Mouse (Mus musculus): ENCODE data around the gene Rab10. TPM values are rescaled to one million over a fixed set of nuclear protein-coding genes. Genes with fewer than 3 reads are reported as not detected.

The Rab10 gene
- polyA plus RNA-seq, 1 experiment from 2014 or later, result 81.3 TPM

GRCm38 (mm10) chr12:3261596-3261995 is 48.2 kb downstream of the Rab10 start:
- H3K4me1 ChIP-seq, result no peaks in the 10 kb centered on the region
- H3K36me3 ChIP-seq, result 0 out of 2 replicates have a peak, but pooled peaks cover 7% of the 10 kb centered on the region
- no peaks in the 10 kb centered on the region for H3K9me3 ChIP-seq
- 95% methylated on average over 25 of the region's 25 CpGs for WGBS
- no peak for ATAC-seq (ENCODE audit: borderline replicate concordance, extremely low read depth, low FRiP score, low TSS enrichment)
- H3K4me3 ChIP-seq, result no peak overlapping the region
- H3K9ac ChIP-seq, result no peak overlapping the region
- H3K4me2 ChIP-seq, result no peak overlapping the region
- H3K27ac ChIP-seq, result no peak overlapping the region
- no peaks in the 10 kb centered on the region for H3K27me3 ChIP-seq

- peaks cover 34% of the 10 kb centered on the region for H3K36me3 ChIP-seq
- no peak overlapping the region for H3K9ac ChIP-seq
- no peak for ATAC-seq (ENCODE audit: borderline replicate concordance, extremely low read depth, low FRiP score, low TSS enrichment)
- H3K27ac ChIP-seq, result no peak overlapping the region
- no peak overlapping the region for H3K4me3 ChIP-seq
- no peaks in the 10 kb centered on the region for H3K27me3 ChIP-seq
- no peak overlapping the region for H3K4me2 ChIP-seq
- no peaks in the 10 kb centered on the region for H3K4me1 ChIP-seq
- H3K9me3 ChIP-seq, result no peaks in the 10 kb centered on the region
Measured at GRCm38 (mm10) chr12:3255966-3256365, 53.8 kb downstream of the Rab10 start.

GRCm38 (mm10) chr12:3255435-3255834 is 54.3 kb downstream of the Rab10 start:
- peaks cover 37% of the 10 kb centered on the region for H3K36me3 ChIP-seq
- 91% methylated on average over 2 of the region's 2 CpGs for WGBS
- H3K27ac ChIP-seq, result no peak overlapping the region
- no peak overlapping the region for H3K4me2 ChIP-seq
- no peaks in the 10 kb centered on the region for H3K27me3 ChIP-seq
- no peak overlapping the region for H3K9ac ChIP-seq
- H3K4me1 ChIP-seq, result no peaks in the 10 kb centered on the region
- no peak overlapping the region for H3K4me3 ChIP-seq
- H3K9me3 ChIP-seq, result no peaks in the 10 kb centered on the region
- no peak for ATAC-seq (ENCODE audit: borderline replicate concordance, extremely low read depth, low FRiP score, low TSS enrichment)

- Histone ChIP-seq H3K27me3 (no peaks in the 10 kb centered on the region), H3K36me3 (peaks cover 51% of the 10 kb centered on the region), H3K4me3 (no peak overlapping the region), H3K9me3 (no peaks in the 10 kb centered on the region), H3K9ac (no peak overlapping the region), H3K4me2 (no peak overlapping the region), H3K4me1 (no peaks in the 10 kb centered on the region), H3K27ac (no peak overlapping the region)
- no peak for ATAC-seq (ENCODE audit: borderline replicate concordance, extremely low read depth, low FRiP score, low TSS enrichment)
Measured at GRCm38 (mm10) chr12:3253591-3253990, 56.2 kb downstream of the Rab10 start.

GRCm38 (mm10) chr12:3246091-3246490 is 63.7 kb downstream of the Rab10 start:
- 91% methylated on average over 6 of the region's 6 CpGs for WGBS
- Histone ChIP-seq H3K4me1 (no peaks in the 10 kb centered on the region), H3K4me3 (no peak overlapping the region), H3K36me3 (peaks cover 35% of the 10 kb centered on the region), H3K4me2 (no peak overlapping the region), H3K27ac (no peak overlapping the region), H3K9me3 (no peaks in the 10 kb centered on the region), H3K9ac (no peak overlapping the region), H3K27me3 (no peaks in the 10 kb centered on the region)
- ATAC-seq (ENCODE audit: borderline replicate concordance, extremely low read depth, low FRiP score, low TSS enrichment), result no peak

- no peaks in the 10 kb centered on the region for H3K27me3 ChIP-seq
- no peak overlapping the region for H3K27ac ChIP-seq
- peaks cover 8% of the 10 kb centered on the region; the same call in 1 of the 2 replicates for H3K4me1 ChIP-seq
- H3K9ac ChIP-seq, result no peak overlapping the region
- no peak overlapping the region for H3K4me2 ChIP-seq
- no peak for ATAC-seq (ENCODE audit: borderline replicate concordance, extremely low read depth, low FRiP score, low TSS enrichment)
- H3K9me3 ChIP-seq, result no peaks in the 10 kb centered on the region
- peaks cover 40% of the 10 kb centered on the region for H3K36me3 ChIP-seq
- no peak overlapping the region for H3K4me3 ChIP-seq
- WGBS, result 96% methylated on average over 1 of the region's 1 CpGs
Measured at GRCm38 (mm10) chr12:3239544-3239943, 70.2 kb downstream of the Rab10 start.

GRCm38 (mm10) chr12:3238361-3239051 is 71.3 kb downstream of the Rab10 start:
- Histone ChIP-seq H3K4me3 (no peak overlapping the region), H3K4me1 (peaks cover 8% of the 10 kb centered on the region; the same call in 1 of the 2 replicates), H3K4me2 (no peak overlapping the region), H3K9ac (no peak overlapping the region), H3K36me3 (peaks cover 40% of the 10 kb centered on the region), H3K27ac (no peak overlapping the region), H3K27me3 (no peaks in the 10 kb centered on the region), H3K9me3 (no peaks in the 10 kb centered on the region)
- ATAC-seq (ENCODE audit: borderline replicate concordance, extremely low read depth, low FRiP score, low TSS enrichment), result no peak
- WGBS, result 93% methylated on average over 16 of the region's 16 CpGs

- Histone ChIP-seq H3K4me1 (peaks cover 8% of the 10 kb centered on the region; the same call in 1 of the 2 replicates), H3K27ac (no peak overlapping the region), H3K4me2 (no peak overlapping the region), H3K9ac (no peak overlapping the region), H3K9me3 (no peaks in the 10 kb centered on the region), H3K27me3 (no peaks in the 10 kb centered on the region), H3K36me3 (peaks cover 40% of the 10 kb centered on the region), H3K4me3 (no peak overlapping the region)
- WGBS, result 95% methylated on average over 5 of the region's 5 CpGs
- ATAC-seq (ENCODE audit: borderline replicate concordance, extremely low read depth, low FRiP score, low TSS enrichment), result no peak
Measured at GRCm38 (mm10) chr12:3237799-3238198, 72.0 kb downstream of the Rab10 start.

- Histone ChIP-seq H3K4me3 (0 out of 2 replicates have a peak overlapping the region, but pooled peaks have one; percentile 56), H3K4me2 (peak overlapping the region; percentile 69), H3K4me1 (peaks cover 8% of the 10 kb centered on the region; the same call in 1 of the 2 replicates), H3K9me3 (no peaks in the 10 kb centered on the region), H3K27ac (no peak overlapping the region), H3K27me3 (no peaks in the 10 kb centered on the region), H3K9ac (no peak overlapping the region), H3K36me3 (peaks cover 40% of the 10 kb centered on the region)
- WGBS, result 92% methylated on average over 12 of the region's 12 CpGs
- ATAC-seq (ENCODE audit: borderline replicate concordance, extremely low read depth, low FRiP score, low TSS enrichment), result no peak; the same call in 1 of the 2 replicates
Measured at GRCm38 (mm10) chr12:3236831-3237681, 72.7 kb downstream of the Rab10 start.

GRCm38 (mm10) chr12:3236163-3236641 is 73.6 kb downstream of the Rab10 start:
- 70% methylated on average over 14 of the region's 14 CpGs for WGBS
- no peak for ATAC-seq (ENCODE audit: borderline replicate concordance, extremely low read depth, low FRiP score, low TSS enrichment)
- Histone ChIP-seq H3K4me2 (peak overlapping the region; percentile 69), H3K9me3 (no peaks in the 10 kb centered on the region), H3K9ac (peak overlapping the region; percentile 37; the same call in 1 of the 2 replicates), H3K4me1 (peaks cover 8% of the 10 kb centered on the region; the same call in 1 of the 2 replicates), H3K36me3 (peaks cover 40% of the 10 kb centered on the region), H3K4me3 (peak overlapping the region; percentile 56), H3K27ac (peak overlapping the region; percentile 69; the same call in 1 of the 2 replicates), H3K27me3 (no peaks in the 10 kb centered on the region)

GRCm38 (mm10) chr12:3235646-3236161 is 74.1 kb downstream of the Rab10 start:
- 23% methylated on average over 39 of the region's 39 CpGs for WGBS
- Histone ChIP-seq H3K27me3 (no peaks in the 10 kb centered on the region), H3K4me1 (peaks cover 8% of the 10 kb centered on the region; the same call in 1 of the 2 replicates), H3K9me3 (no peaks in the 10 kb centered on the region), H3K9ac (peak overlapping the region; percentile 37), H3K4me2 (peak overlapping the region; percentile 69), H3K4me3 (peak overlapping the region; percentile 56), H3K36me3 (peaks cover 38% of the 10 kb centered on the region), H3K27ac (peak overlapping the region; percentile 69)
- ATAC-seq (ENCODE audit: borderline replicate concordance, extremely low read depth, low FRiP score, low TSS enrichment), result peak; percentile 82

All from lung, embryonic 15.5 days (tissue).